Mouse (Mus musculus): ENCODE results near the gene Ogfod2. TPM values are rescaled to one million over a fixed set of nuclear protein-coding genes. Genes with fewer than 3 reads are reported as not detected.

Gene Ogfod2
- polyA plus RNA-seq, 1 experiment from 2014 or later = 18.0 TPM

DNA sequence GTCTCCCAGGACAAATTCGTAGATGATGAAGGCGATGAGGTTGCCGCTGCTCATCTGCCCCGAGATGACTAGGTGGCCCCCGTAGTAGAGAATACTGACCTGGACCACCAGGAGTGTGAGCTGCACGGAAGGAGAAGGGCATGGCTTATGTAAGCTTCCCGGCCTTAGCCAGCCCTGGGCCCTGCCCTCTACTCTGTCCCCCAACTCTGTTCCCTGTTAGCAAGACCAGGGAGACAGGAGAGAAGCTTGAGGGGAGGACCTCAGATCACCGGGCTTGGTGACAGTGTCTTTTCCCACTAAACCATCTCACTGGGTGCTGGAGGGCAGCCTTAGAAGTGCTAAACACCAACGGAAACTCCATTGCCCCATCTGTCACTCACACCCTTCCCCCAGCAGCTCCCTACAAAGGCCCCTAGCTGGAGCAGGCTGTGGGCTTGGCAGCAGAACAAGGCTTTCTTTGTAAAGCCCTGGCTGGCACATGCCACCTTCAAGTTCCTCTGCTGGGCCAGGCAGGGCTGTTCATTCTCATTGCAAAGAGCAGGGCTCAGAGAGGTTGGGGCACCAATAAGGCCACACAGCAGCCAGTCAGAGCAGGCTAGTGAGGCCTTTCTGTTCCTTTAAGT is 33.2 kb upstream of the Ogfod2 start:
- no peak overlapping the region for H3K27ac ChIP-seq (ENCODE audit: low read depth, low read length)
- DNase-seq (ENCODE audit: low spot score) (peak; percentile 33), ATAC-seq (ENCODE audit: insufficient read depth, low FRiP score, low TSS enrichment) (peak; percentile 27; the same call in 1 of the 2 replicates)
- H3K9ac ChIP-seq (ENCODE audit: low read length) = no peak overlapping the region
- H3K9me3 ChIP-seq (ENCODE audit: control insufficient read depth, low read length) = no peaks in the 10 kb centered on the region
- H3K36me3 ChIP-seq (ENCODE audit: control insufficient read depth, insufficient read depth, low read length) = no peaks in the 10 kb centered on the region
- H3K4me1 ChIP-seq (ENCODE audit: control insufficient read depth, insufficient read depth, low read length) = no peaks in the 10 kb centered on the region; the same call in 1 of the 2 replicates
- H3K4me2 ChIP-seq (ENCODE audit: low read depth) = no peak overlapping the region
- no peak overlapping the region for H3K4me3 ChIP-seq (ENCODE audit: low read depth, low read length)
- H3K27me3 ChIP-seq (ENCODE audit: control insufficient read depth, insufficient read depth, low read length) = no peaks in the 10 kb centered on the region
- WGBS = 59% methylated on average over 9 of the region's 9 CpGs

DNA sequence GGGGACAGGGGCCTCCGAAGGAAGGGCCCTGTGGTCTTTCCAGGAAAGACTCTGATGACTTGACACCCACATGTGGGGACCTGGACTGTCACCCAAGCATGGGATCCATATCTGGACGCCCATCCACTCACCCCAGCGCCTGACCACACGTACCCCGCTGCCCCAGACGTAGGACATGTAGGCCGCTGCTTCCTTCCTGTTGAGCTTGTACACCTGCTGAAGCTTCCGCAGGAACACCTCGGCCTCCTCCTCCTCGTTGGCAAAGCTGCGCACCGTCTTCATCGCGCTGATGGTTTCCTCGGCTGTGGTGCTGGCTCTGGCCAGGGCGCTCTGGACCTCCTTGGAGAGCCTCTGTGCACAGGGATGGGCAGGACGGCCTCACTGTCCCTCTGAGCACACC is 32.2 kb upstream of the Ogfod2 start:
- no peak overlapping the region for H3K27ac ChIP-seq (ENCODE audit: low read depth, low read length)
- ATAC-seq (ENCODE audit: insufficient read depth, low FRiP score, low TSS enrichment) = no peak
- no peak overlapping the region for H3K9ac ChIP-seq (ENCODE audit: low read length)
- H3K36me3 ChIP-seq (ENCODE audit: control insufficient read depth, insufficient read depth, low read length) = no peaks in the 10 kb centered on the region
- WGBS = 97% methylated on average over 17 of the region's 17 CpGs
- H3K9me3 ChIP-seq (ENCODE audit: control insufficient read depth, low read length) = no peaks in the 10 kb centered on the region
- no peak overlapping the region for H3K4me2 ChIP-seq (ENCODE audit: low read depth)
- no peak for DNase-seq (ENCODE audit: low spot score)
- no peak overlapping the region for H3K4me3 ChIP-seq (ENCODE audit: low read depth, low read length)
- no peaks in the 10 kb centered on the region for H3K27me3 ChIP-seq (ENCODE audit: control insufficient read depth, insufficient read depth, low read length)
- no peaks in the 10 kb centered on the region; the same call in 1 of the 2 replicates for H3K4me1 ChIP-seq (ENCODE audit: control insufficient read depth, insufficient read depth, low read length)

DNA sequence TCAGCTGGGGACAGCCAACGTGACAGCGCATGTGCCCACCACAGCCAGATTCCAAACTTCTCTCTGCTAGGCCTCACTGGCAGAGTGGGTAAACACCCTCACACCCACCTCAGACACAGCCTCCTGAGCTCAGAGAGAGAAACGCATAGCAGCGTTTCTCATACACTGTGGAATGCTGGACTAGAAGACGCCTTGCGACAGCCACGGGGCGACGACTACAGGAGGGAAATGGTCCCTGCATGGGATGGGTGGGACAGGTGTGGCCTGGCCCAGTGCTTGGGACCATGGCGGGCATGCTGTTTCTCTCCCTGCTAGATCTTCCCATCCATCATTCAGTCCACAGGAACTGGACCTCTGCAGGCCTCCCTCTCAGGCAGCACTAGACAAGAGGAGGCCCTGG is 29.6 kb upstream of the Ogfod2 start:
- H3K9me3 ChIP-seq (ENCODE audit: control insufficient read depth, low read length) = no peaks in the 10 kb centered on the region
- H3K4me1 ChIP-seq (ENCODE audit: control insufficient read depth, insufficient read depth, low read length) = no peaks in the 10 kb centered on the region; the same call in 1 of the 2 replicates
- 88% methylated on average over 10 of the region's 10 CpGs for WGBS
- ATAC-seq (ENCODE audit: insufficient read depth, low FRiP score, low TSS enrichment) = no peak
- H3K27ac ChIP-seq (ENCODE audit: low read depth, low read length) = no peak overlapping the region
- DNase-seq (ENCODE audit: low spot score) = no peak
- no peak overlapping the region for H3K4me3 ChIP-seq (ENCODE audit: low read depth, low read length)
- H3K4me2 ChIP-seq (ENCODE audit: low read depth) = no peak overlapping the region
- no peaks in the 10 kb centered on the region for H3K27me3 ChIP-seq (ENCODE audit: control insufficient read depth, insufficient read depth, low read length)
- H3K36me3 ChIP-seq (ENCODE audit: control insufficient read depth, insufficient read depth, low read length) = no peaks in the 10 kb centered on the region
- no peak overlapping the region for H3K9ac ChIP-seq (ENCODE audit: low read length)

DNA sequence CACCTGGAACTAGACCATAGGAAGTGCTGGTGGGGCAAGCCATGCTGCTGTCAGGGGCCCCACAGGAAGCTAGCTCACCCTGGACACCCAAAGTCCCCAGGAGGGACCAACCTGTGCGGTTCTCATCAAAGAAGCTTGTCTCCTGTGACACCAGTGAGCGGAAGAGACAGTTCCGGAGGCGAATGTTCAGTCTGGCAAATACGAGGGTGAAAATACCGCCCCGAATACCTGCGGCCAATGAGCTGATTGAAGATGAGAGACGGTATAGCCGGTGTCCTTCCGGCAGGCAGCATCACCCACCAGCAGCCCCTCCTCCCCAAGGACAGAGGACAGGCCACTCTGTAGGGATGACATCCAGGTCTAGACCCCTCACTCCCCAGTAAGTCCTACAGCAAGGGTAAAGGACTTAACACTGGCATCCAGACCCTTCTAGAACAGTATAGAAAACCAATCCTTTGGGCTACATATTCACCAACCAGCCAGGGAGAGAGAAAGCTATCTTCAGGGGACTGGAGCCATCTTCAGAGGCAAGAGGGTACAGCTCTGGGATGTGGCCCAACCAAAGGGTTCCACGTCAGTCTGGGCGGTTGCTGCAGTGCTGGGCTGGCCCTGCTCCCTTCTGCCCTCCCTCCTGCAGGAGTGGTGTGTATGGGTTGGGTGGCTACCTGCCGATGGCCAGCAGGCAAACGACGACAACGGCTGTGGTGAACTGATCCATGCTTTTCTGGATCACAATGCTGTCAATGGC is 29.0 kb upstream of the Ogfod2 start:
- Histone ChIP-seq H3K4me1 (ENCODE audit: control insufficient read depth, insufficient read depth, low read length) (no peaks in the 10 kb centered on the region; the same call in 1 of the 2 replicates), H3K27ac (ENCODE audit: low read depth, low read length) (no peak overlapping the region), H3K9me3 (ENCODE audit: control insufficient read depth, low read length) (no peaks in the 10 kb centered on the region), H3K36me3 (ENCODE audit: control insufficient read depth, insufficient read depth, low read length) (no peaks in the 10 kb centered on the region), H3K4me2 (ENCODE audit: low read depth) (no peak overlapping the region), H3K4me3 (ENCODE audit: low read depth, low read length) (no peak overlapping the region), H3K9ac (ENCODE audit: low read length) (peak overlapping the region; percentile 18; the same call in 1 of the 2 replicates), H3K27me3 (ENCODE audit: control insufficient read depth, insufficient read depth, low read length) (no peaks in the 10 kb centered on the region)
- WGBS = 89% methylated on average over 17 of the region's 17 CpGs
- DNase-seq (ENCODE audit: low spot score) = no peak
- no peak for ATAC-seq (ENCODE audit: insufficient read depth, low FRiP score, low TSS enrichment)

DNA sequence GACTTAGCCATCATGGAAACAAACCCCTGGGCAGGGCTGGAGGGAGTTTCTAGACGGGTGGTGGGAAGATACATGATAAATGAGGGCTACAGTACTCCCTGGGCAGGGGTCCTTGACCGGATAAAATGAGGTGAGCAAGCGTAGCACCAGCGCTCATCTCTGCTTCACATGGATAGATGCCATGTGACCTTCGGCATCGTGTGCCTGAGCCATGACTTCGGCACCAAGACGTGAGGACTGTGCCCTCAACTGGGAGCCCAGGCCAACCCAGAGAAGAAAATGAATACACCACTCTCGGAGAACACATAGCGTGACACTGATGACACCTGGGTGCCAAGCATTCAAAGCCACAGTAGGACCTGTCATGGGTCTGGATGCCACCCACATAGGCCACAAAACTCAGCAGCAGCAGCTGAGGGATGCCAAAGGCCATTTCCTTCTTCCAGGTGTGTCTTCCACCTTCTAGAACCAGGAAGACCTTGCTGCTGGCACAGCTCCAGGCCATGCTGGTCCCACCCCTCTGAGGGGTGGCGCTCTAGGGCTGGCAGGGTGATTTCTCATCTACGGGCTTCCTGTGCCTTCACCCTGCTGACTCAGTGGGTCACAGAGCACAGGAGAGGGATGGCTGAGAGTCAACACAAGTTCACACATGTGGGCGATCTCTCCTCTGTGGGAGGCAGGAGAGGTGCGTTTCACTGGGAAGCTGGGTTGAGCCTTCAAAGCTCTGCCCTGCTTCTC is 28.1 kb upstream of the Ogfod2 start:
- Histone ChIP-seq H3K9me3 (ENCODE audit: control insufficient read depth, low read length) (no peaks in the 10 kb centered on the region), H3K4me2 (ENCODE audit: low read depth) (no peak overlapping the region), H3K9ac (ENCODE audit: low read length) (no peak overlapping the region; the same call in 1 of the 2 replicates), H3K4me1 (ENCODE audit: control insufficient read depth, insufficient read depth, low read length) (no peaks in the 10 kb centered on the region; the same call in 1 of the 2 replicates), H3K27me3 (ENCODE audit: control insufficient read depth, insufficient read depth, low read length) (no peaks in the 10 kb centered on the region), H3K4me3 (ENCODE audit: low read depth, low read length) (no peak overlapping the region), H3K27ac (ENCODE audit: low read depth, low read length) (no peak overlapping the region), H3K36me3 (ENCODE audit: control insufficient read depth, insufficient read depth, low read length) (no peaks in the 10 kb centered on the region)
- WGBS = 85% methylated on average over 14 of the region's 14 CpGs
- no peak for DNase-seq (ENCODE audit: low spot score)
- no peak for ATAC-seq (ENCODE audit: insufficient read depth, low FRiP score, low TSS enrichment)

DNA sequence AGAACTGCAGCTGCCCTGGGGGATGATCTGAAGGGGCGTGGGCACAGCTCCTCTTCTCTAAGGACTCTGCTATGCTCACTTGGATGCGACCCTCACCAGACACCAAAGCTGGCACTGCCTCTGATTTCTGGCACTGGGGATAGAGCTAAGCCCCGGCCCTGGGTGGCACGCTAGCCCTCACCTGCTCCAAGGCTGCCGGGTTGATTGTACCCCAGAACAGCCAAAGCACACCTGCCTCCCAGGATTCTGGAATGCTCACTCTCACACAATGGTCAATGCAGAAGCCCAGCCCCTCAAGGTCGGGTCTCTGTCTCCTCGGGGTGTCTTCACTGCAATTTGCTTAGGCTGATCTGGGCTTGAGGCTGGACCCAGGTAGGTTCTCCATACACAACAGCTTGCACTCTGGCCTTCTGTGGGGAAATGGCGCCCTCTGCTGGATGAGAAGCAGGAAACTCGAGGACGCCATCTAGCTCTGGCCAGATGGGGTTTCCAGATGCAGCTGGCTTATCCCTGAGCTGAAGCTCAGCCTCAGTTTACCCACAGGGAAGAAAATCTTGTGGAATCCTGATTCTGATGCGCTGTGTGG is 27.4 kb upstream of the Ogfod2 start:
- DNase-seq (ENCODE audit: low spot score) = peak; percentile 82
- H3K36me3 ChIP-seq (ENCODE audit: control insufficient read depth, insufficient read depth, low read length) = no peaks in the 10 kb centered on the region
- H3K9me3 ChIP-seq (ENCODE audit: control insufficient read depth, low read length) = no peaks in the 10 kb centered on the region
- H3K4me3 ChIP-seq (ENCODE audit: low read depth, low read length) = no peak overlapping the region
- peak; percentile 53; the same call in 1 of the 2 replicates for ATAC-seq (ENCODE audit: insufficient read depth, low FRiP score, low TSS enrichment)
- H3K4me1 ChIP-seq (ENCODE audit: control insufficient read depth, insufficient read depth, low read length) = no peaks in the 10 kb centered on the region
- H3K4me2 ChIP-seq (ENCODE audit: low read depth) = no peak overlapping the region
- no peak overlapping the region for H3K9ac ChIP-seq (ENCODE audit: low read length)
- 41% methylated on average over 11 of the region's 11 CpGs for WGBS
- H3K27me3 ChIP-seq (ENCODE audit: control insufficient read depth, insufficient read depth, low read length) = no peaks in the 10 kb centered on the region
- no peak overlapping the region for H3K27ac ChIP-seq (ENCODE audit: low read depth, low read length)

DNA sequence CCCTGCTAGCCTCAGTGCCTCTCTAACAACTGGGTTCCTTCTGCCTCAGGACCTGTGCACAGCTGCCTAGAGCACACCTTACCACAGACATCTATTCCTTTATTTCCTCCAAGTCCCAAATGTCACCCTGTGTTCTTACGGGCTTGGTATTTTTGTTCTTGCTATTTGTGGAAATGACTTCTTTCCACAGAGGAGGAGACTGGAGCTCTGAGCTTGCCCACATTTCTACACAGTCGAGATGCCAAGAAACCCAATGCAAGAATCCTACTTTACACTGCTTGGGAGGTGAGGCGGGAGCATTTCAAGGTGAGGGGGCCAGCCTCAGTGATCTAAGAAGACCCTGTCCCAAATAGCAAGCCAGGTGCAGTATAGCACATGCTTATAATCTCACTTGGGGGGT is 26.6 kb upstream of the Ogfod2 start:
- H3K9ac ChIP-seq (ENCODE audit: low read length) = no peak overlapping the region
- 81% methylated on average over 3 of the region's 3 CpGs for WGBS

DNA sequence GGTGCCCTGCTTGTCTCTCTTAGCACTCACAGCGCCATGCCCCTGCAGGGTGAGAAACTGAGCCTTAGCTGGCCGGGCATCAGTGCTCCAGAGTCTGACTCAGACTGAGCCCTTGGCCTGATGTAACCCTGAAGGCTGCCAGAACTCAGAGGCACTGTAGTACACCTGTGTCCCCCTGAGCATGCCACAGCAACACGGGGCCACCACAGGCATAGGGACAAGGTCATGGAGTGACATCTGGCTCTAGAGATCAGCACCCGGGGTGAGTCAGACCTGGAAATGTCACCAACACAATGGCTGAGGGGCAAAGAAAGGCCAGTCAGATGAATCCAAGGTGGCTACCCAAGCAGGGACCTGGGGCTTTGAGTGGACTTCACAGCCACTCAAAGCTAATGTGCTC is 25.2 kb upstream of the Ogfod2 start:
- Histone ChIP-seq H3K4me2 (ENCODE audit: low read depth) (no peak overlapping the region), H3K4me1 (ENCODE audit: control insufficient read depth, insufficient read depth, low read length) (no peaks in the 10 kb centered on the region), H3K9ac (ENCODE audit: low read length) (no peak overlapping the region), H3K9me3 (ENCODE audit: control insufficient read depth, low read length) (no peaks in the 10 kb centered on the region), H3K27ac (ENCODE audit: low read depth, low read length) (no peak overlapping the region), H3K4me3 (ENCODE audit: low read depth, low read length) (no peak overlapping the region), H3K36me3 (ENCODE audit: control insufficient read depth, insufficient read depth, low read length) (no peaks in the 10 kb centered on the region), H3K27me3 (ENCODE audit: control insufficient read depth, insufficient read depth, low read length) (no peaks in the 10 kb centered on the region)
- ATAC-seq (ENCODE audit: insufficient read depth, low FRiP score, low TSS enrichment) = no peak
- DNase-seq (ENCODE audit: low spot score) = no peak
- WGBS = 79% methylated on average over 4 of the region's 4 CpGs

More for the DNA sequence above, 26.6 kb upstream of the Ogfod2 start:
- Histone ChIP-seq H3K27ac (ENCODE audit: low read depth, low read length) (no peak overlapping the region), H3K9me3 (ENCODE audit: control insufficient read depth, low read length) (no peaks in the 10 kb centered on the region), H3K27me3 (ENCODE audit: control insufficient read depth, insufficient read depth, low read length) (no peaks in the 10 kb centered on the region), H3K36me3 (ENCODE audit: control insufficient read depth, insufficient read depth, low read length) (no peaks in the 10 kb centered on the region), H3K4me3 (ENCODE audit: low read depth, low read length) (no peak overlapping the region), H3K4me1 (ENCODE audit: control insufficient read depth, insufficient read depth, low read length) (no peaks in the 10 kb centered on the region), H3K4me2 (ENCODE audit: low read depth) (no peak overlapping the region)
- ATAC-seq (ENCODE audit: insufficient read depth, low FRiP score, low TSS enrichment) (no peak), DNase-seq (ENCODE audit: low spot score) (no peak)

Data from neural tube, embryonic 11.5 days (tissue).